8 mouse cellular contexts compared by ENCODE assay signal in the genomic region with DNA sequence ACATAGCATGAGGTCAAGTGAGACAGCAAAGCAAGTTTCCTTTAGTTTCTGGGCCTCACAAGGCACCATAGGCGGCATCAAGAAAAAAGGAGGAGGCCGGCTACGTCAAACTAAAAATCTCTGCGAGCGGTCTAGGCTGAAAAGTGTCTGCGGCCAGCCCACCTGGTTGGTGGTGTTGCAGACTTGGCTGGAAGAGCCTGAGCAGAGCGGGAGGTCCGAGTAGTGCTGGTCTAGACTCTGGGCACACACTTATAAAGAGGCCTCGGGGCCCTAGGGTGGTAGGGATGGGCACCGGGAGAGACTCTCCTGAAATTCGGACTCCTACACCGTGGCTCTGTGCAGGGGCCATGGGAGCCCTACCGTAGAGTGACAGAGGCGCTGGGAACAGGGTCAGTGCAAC. TPM values are rescaled to one million over a fixed set of nuclear protein-coding genes. Genes with fewer than 3 reads are reported as not detected.
DNase-seq lines count a peak whose midpoint lies in the region; ATAC-seq and TF ChIP-seq lines count a peak whose summit lies in the region.

No protein-coding gene starts in this region.

- peak overlapping the region; percentile 49 for H3K4me3 ChIP-seq in forebrain, embryonic 16.5 days (replicated peaks; ENCODE audit: low read length)
- peak overlapping the region; percentile 49 for H3K4me3 ChIP-seq in midbrain, postnatal 0 days (ENCODE audit: low read depth, low read length)

- peaks cover 14% of the 10 kb centered on the region for H3K4me1 ChIP-seq in forebrain, embryonic 16.5 days (replicated peaks; ENCODE audit: control insufficient read depth, insufficient read depth, low read length)
- H3K4me1 ChIP-seq in midbrain, postnatal 0 days (ENCODE audit: insufficient read depth, low read length): peaks cover 19% of the 10 kb centered on the region

- no peaks in the 10 kb centered on the region for H3K9me3 ChIP-seq in forebrain, embryonic 16.5 days (ENCODE audit: control insufficient read depth, low read length)
- no peaks in the 10 kb centered on the region for H3K9me3 ChIP-seq in midbrain, postnatal 0 days (ENCODE audit: low read length)

- under 1% methylated on average over 14 of the region's 14 CpGs for WGBS in forebrain, embryonic 16.5 days
- WGBS in midbrain, postnatal 0 days: under 1% methylated on average over 14 of the region's 14 CpGs

- H3K36me3 ChIP-seq in forebrain, embryonic 16.5 days (ENCODE audit: control insufficient read depth, insufficient read depth): no peaks in the 10 kb centered on the region
- no peaks in the 10 kb centered on the region for H3K36me3 ChIP-seq in midbrain, postnatal 0 days (ENCODE audit: insufficient read depth, low read length)

- no peak for TF ChIP-seq CTCF in midbrain, postnatal 0 days (IDR thresholded peaks at IDR 0.05)

- peak; percentile 54 for ATAC-seq in forebrain, embryonic 16.5 days
- peak; percentile 71 for ATAC-seq in midbrain, postnatal 0 days (ENCODE audit: low FRiP score)

- no peak overlapping the region for H3K27ac ChIP-seq in forebrain, embryonic 16.5 days (ENCODE audit: low read length)
- H3K27ac ChIP-seq in midbrain, postnatal 0 days (ENCODE audit: low read depth, low read length): peak overlapping the region; percentile 63; the same call in 1 of the 2 replicates

- peak overlapping the region; percentile 57 for H3K9ac ChIP-seq in forebrain, embryonic 16.5 days (replicated peaks; ENCODE audit: low read depth, low read length)
- H3K9ac ChIP-seq in midbrain, postnatal 0 days (replicated peaks; ENCODE audit: low read length, poor library complexity, severe bottlenecking): peak overlapping the region; percentile 64

- H3K27me3 ChIP-seq in forebrain, embryonic 16.5 days (replicated peaks; ENCODE audit: control insufficient read depth, insufficient read depth, low read length): no peaks in the 10 kb centered on the region
- H3K27me3 ChIP-seq in midbrain, postnatal 0 days (ENCODE audit: insufficient read depth, low read length): no peaks in the 10 kb centered on the region

- DNase-seq in layer of hippocampus, adult 11-12 months (ENCODE audit: low spot score): peak; percentile 72
- DNase-seq in layer of hippocampus, adult 9-10 months (ENCODE audit: low spot score): no peak
- peak; percentile 82 for DNase-seq in cerebellum, adult 11 months
- DNase-seq in layer of hippocampus, adult 9-11 months: peak; percentile 65
- DNase-seq in midbrain, postnatal 0 days (ENCODE audit: low spot score): peak; percentile 90
- peak; percentile 48 for DNase-seq in testis, postnatal 14 days (ENCODE audit: low spot score)
- no peak for DNase-seq in spleen, adult 12 weeks (ENCODE audit: low spot score)

- peak overlapping the region; percentile 62 for H3K4me2 ChIP-seq in forebrain, embryonic 16.5 days (ENCODE audit: low read length)
- H3K4me2 ChIP-seq in midbrain, postnatal 0 days (ENCODE audit: low read depth, low read length, poor library complexity, severe bottlenecking): peak overlapping the region; percentile 66

RNA-seq across cellular contexts. Expression of a gene that starts 1.9 kb away (rescaled TPM):
- polyA plus RNA-seq in forebrain, embryonic 16.5 days (2015; fragmentation: Nextera tagmentation; extraction: Ambion mirVana): 5.7 and 6.9 TPM in 2 replicates
- 12.8 and 14.1 TPM in 2 replicates for total RNA-seq in midbrain, postnatal 0 days (2014; rRNA removed)
- 9.1 and 9.4 TPM in 2 replicates for polyA plus RNA-seq in midbrain, postnatal 0 days (2015; fragmentation: Nextera tagmentation; extraction: Ambion mirVana)

RNA-seq across cellular contexts. Expression of a gene that starts 22.5 kb away (rescaled TPM):
- 0.24 and 0.27 TPM in 2 replicates for polyA plus RNA-seq in forebrain, embryonic 16.5 days (2015; fragmentation: Nextera tagmentation; extraction: Ambion mirVana)
- total RNA-seq in midbrain, postnatal 0 days (2014; rRNA removed): 0.61 and 0.93 TPM in 2 replicates
- 0.31 and 0.37 TPM in 2 replicates for polyA plus RNA-seq in midbrain, postnatal 0 days (2015; fragmentation: Nextera tagmentation; extraction: Ambion mirVana)

RNA-seq across cellular contexts. Expression of a gene that starts 36.7 kb away (rescaled TPM):
- 0.34 and 0.61 TPM in 2 replicates for polyA plus RNA-seq in forebrain, embryonic 16.5 days (2015; fragmentation: Nextera tagmentation; extraction: Ambion mirVana)
- 0.09 TPM in 1 of 2 replicates, not detected in the other for total RNA-seq in midbrain, postnatal 0 days (2014; rRNA removed)
- polyA plus RNA-seq in midbrain, postnatal 0 days (2015; fragmentation: Nextera tagmentation; extraction: Ambion mirVana): 0.23 and 0.44 TPM in 2 replicates

Comparison
In these comparisons a context has a peak if more than half of its experiments do, and no peak if none do; other contexts are left out.
1. DNase-seq: peak in layer of hippocampus, adult 11-12 months (single experiment), cerebellum, adult 11 months (single experiment), layer of hippocampus, adult 9-11 months (single experiment), midbrain, postnatal 0 days (single experiment) and testis, postnatal 14 days (single experiment); none in layer of hippocampus, adult 9-10 months (single experiment) and spleen, adult 12 weeks (single experiment).